Mouse (Mus musculus) MEL (cell line): ENCODE measurements around the gene Ppfia4. TPM values are rescaled to one million over a fixed set of nuclear protein-coding genes. Genes with fewer than 3 reads are reported as not detected.

ENCODE experiments used
- DNase-seq: peaks from one replicate; pipeline ENCODE4 v3.0.0; 2011; ENCODE audit warnings: low read depth, low spot score
- H3K27ac ChIP-seq: 2 replicates; pipeline ENCODE4 v1.5.1; 2012; ENCODE audit warnings: low read depth, mild to moderate bottlenecking, control low read depth, low read length, moderate library complexity; ENCODE audit not compliant: control insufficient read depth
- H3K27me3 ChIP-seq, 2 experiments: fragments of 150-350 bp in 1 of 2; sonication (generic) in 1 of 2; 2 replicates each; pipeline ENCODE4 v1.6.1; 2012; ENCODE audit warnings: low read length in 2 of 2, mild to moderate bottlenecking in 2 of 2, improper control_type of control experiment in 1 of 2, moderate library complexity in 1 of 2; ENCODE audit not compliant: insufficient read depth in 2 of 2, control insufficient read depth in 1 of 2
- H3K36me3 ChIP-seq, 2 experiments: 2 replicates each; pipeline ENCODE4 v1.6.1; 2012 to 2014; ENCODE audit warnings: low read length in 2 of 2, improper control_type of control experiment in 1 of 2, inconsistent platforms in 1 of 2, mild to moderate bottlenecking in 1 of 2; ENCODE audit not compliant: insufficient read depth in 2 of 2, control insufficient read depth in 1 of 2
- H3K4me1 ChIP-seq, 2 experiments: fragments of 150-350 bp in 1 of 2; sonication (generic) in 1 of 2; 2 replicates each; pipeline ENCODE4 v1.6.1; 2012; ENCODE audit warnings: low read length in 2 of 2, improper control_type of control experiment in 1 of 2, mild to moderate bottlenecking in 1 of 2; ENCODE audit not compliant: insufficient read depth in 2 of 2, control insufficient read depth in 1 of 2
- H3K4me3 ChIP-seq, 2 experiments: fragments of 150-350 bp in 1 of 2; sonication (generic) in 1 of 2; 2 replicates each; pipeline ENCODE4 v1.5.1; 2012; ENCODE audit warnings: low read depth in 2 of 2, low read length in 2 of 2, mild to moderate bottlenecking in 2 of 2, moderate library complexity in 2 of 2, control low read depth in 1 of 2, improper control_type of control experiment in 1 of 2; ENCODE audit not compliant: control insufficient read depth in 1 of 2, insufficient read depth in 1 of 2
- H3K79me2 ChIP-seq: 2 replicates; pipeline ENCODE4 v1.6.1; 2012; ENCODE audit warnings: mild to moderate bottlenecking, low read length, moderate library complexity; ENCODE audit not compliant: control insufficient read depth, poor library complexity, insufficient read depth
- H3K9ac ChIP-seq: 2 replicates; pipeline ENCODE4 v1.6.1; 2012; ENCODE audit warnings: low read depth, mild to moderate bottlenecking, control low read depth, low read length, moderate library complexity; ENCODE audit not compliant: control insufficient read depth, poor library complexity, severe bottlenecking
- H3K9me3 ChIP-seq: fragments of 150-350 bp; sonication (generic); replicated peaks from 2 replicates; pipeline ENCODE4 v1.6.1; 2012; ENCODE audit warnings: mild to moderate bottlenecking, low read length, improper control_type of control experiment, moderate library complexity; ENCODE audit not compliant: insufficient read depth
- BHLHE40 ChIP-seq: IDR thresholded peaks from 2 replicates; pipeline ENCODE4 v1.6.1; 2012; ENCODE audit warnings: low read depth, mild to moderate bottlenecking, inconsistent platforms, low read length, improper control_type of control experiment, borderline replicate concordance
- ELF1 ChIP-seq: IDR thresholded peaks from 2 replicates; pipeline ENCODE4 v1.6.1; 2014; ENCODE audit warnings: low read depth, mild to moderate bottlenecking, inconsistent platforms, low read length, improper control_type of control experiment, moderate library complexity
- ETS1 ChIP-seq: IDR thresholded peaks from 2 replicates; pipeline ENCODE4 v1.6.1; 2012; ENCODE audit warnings: low read depth, mild to moderate bottlenecking, inconsistent platforms, low read length, improper control_type of control experiment, moderate library complexity
- GABPA ChIP-seq: IDR thresholded peaks from 2 replicates; pipeline ENCODE4 v1.6.1; 2012; ENCODE audit warnings: low read depth, mild to moderate bottlenecking, inconsistent platforms, low read length, improper control_type of control experiment, moderate library complexity
- GATA1 ChIP-seq: IDR thresholded peaks from 2 replicates; pipeline ENCODE4 v1.6.1; 2011; ENCODE audit warnings: low read depth, low read length, improper control_type of control experiment
- KAT2A ChIP-seq: conservative IDR thresholded peaks from 2 replicates; pipeline ENCODE4 v1.6.1; 2012; ENCODE audit warnings: low read depth, low read length, improper control_type of control experiment, inconsistent platforms
- MAFK ChIP-seq: IDR thresholded peaks from 2 replicates; pipeline ENCODE4 v1.6.1; 2011; ENCODE audit warnings: low read depth, mild to moderate bottlenecking, low read length, improper control_type of control experiment, borderline replicate concordance
- MXI1 ChIP-seq: IDR thresholded peaks from 2 replicates; pipeline ENCODE4 v1.6.1; 2011; ENCODE audit warnings: mild to moderate bottlenecking, low read depth, low read length, improper control_type of control experiment
- MYB ChIP-seq: IDR thresholded peaks from 2 replicates; pipeline ENCODE4 v1.6.1; 2011; ENCODE audit warnings: mild to moderate bottlenecking, low read depth, low read length, improper control_type of control experiment
- MYC ChIP-seq: IDR thresholded peaks from 2 replicates; pipeline ENCODE4 v1.6.1; 2011; ENCODE audit warnings: low read depth, mild to moderate bottlenecking, low read length, improper control_type of control experiment, moderate library complexity
- POLR2A ChIP-seq, 2 experiments: IDR thresholded peaks; 2 replicates each; pipeline ENCODE4 v1.6.1; 2011 to 2012; ENCODE audit warnings: low read length in 2 of 2, mild to moderate bottlenecking in 2 of 2, control low read depth in 1 of 2, improper control_type of control experiment in 1 of 2, low read depth in 1 of 2, moderate library complexity in 1 of 2; ENCODE audit not compliant: control insufficient read depth in 1 of 2, insufficient read depth in 1 of 2, poor library complexity in 1 of 2
- POLR2AphosphoS5 ChIP-seq: IDR thresholded peaks from 2 replicates; pipeline ENCODE4 v1.6.1; 2012; ENCODE audit warnings: low read depth, borderline replicate concordance, mild to moderate bottlenecking, inconsistent platforms, low read length, moderate library complexity, mixed read lengths
- RAD21 ChIP-seq: IDR thresholded peaks from 2 replicates; pipeline ENCODE4 v1.6.1; 2011; ENCODE audit warnings: mild to moderate bottlenecking, low read depth, low read length, improper control_type of control experiment
- TAL1 ChIP-seq: IDR thresholded peaks from 2 replicates; pipeline ENCODE4 v1.6.1; 2012; ENCODE audit warnings: mild to moderate bottlenecking, inconsistent platforms, low read length, moderate library complexity, mixed read lengths
- USF1 ChIP-seq: IDR thresholded peaks from 2 replicates; pipeline ENCODE4 v1.6.1; 2014; ENCODE audit warnings: low read depth, mild to moderate bottlenecking, inconsistent platforms, low read length, improper control_type of control experiment, moderate library complexity
- USF2 ChIP-seq, 2 experiments: IDR thresholded peaks; 2 replicates each; pipeline ENCODE4 v1.6.1; 2011 to 2012; ENCODE audit warnings: improper control_type of control experiment in 2 of 2, low read length in 2 of 2, borderline replicate concordance in 1 of 2, inconsistent platforms in 1 of 2, low read depth in 1 of 2, mild to moderate bottlenecking in 1 of 2; ENCODE audit not compliant: insufficient read depth in 1 of 2
- ZKSCAN1 ChIP-seq: IDR thresholded peaks from 2 replicates; pipeline ENCODE4 v1.6.1; 2012; ENCODE audit warnings: low read depth, mild to moderate bottlenecking, inconsistent platforms, low read length, improper control_type of control experiment, moderate library complexity
- ZMIZ1 ChIP-seq: IDR thresholded peaks from 2 replicates; pipeline ENCODE4 v1.6.1; 2012; ENCODE audit warnings: low read depth, mild to moderate bottlenecking, inconsistent platforms, low read length, improper control_type of control experiment, moderate library complexity
- polyA plus RNA-seq, 2 experiments: library from polyadenylated mRNA; stranded (reverse) in 1 of 2; unstranded in 1 of 2; fragments of >175 nt in 1 of 2; fragments of >200 nt in 1 of 2; gene quantifications; 2 replicates each; pipeline versions ENCODE4 v1.2.1 to v1.2.4; 2012; ENCODE audit warnings: low replicate concordance in 2 of 2, low read depth in 1 of 2; ENCODE audit not compliant: insufficient read length in 2 of 2, insufficient read depth in 1 of 2, missing spikeins in 1 of 2
- total RNA-seq: library from RNA; depleted of rRNA; stranded (reverse); fragments of 300-350 nt; gene quantifications from 2 replicates; pipeline ENCODE4 v1.2.3, GENCODE M21; 2012

The Ppfia4 gene
- total and polyA plus RNA-seq, 3 experiments, result 0.11 TPM; not detected in 2

GRCm38 (mm10) chr1:134357461-134357860 is 24.7 kb upstream of the Ppfia4 start:
- H3K4me3 ChIP-seq, result no peak overlapping the region
- H3K4me1 ChIP-seq, result peaks cover 0 to 3% of the 10 kb centered on the region in 2 experiments; a peak in 1 of 4 replicates
- H3K36me3 ChIP-seq, result peaks cover 7 to 13% of the 10 kb centered on the region in 2 experiments
- TF ChIP-seq POLR2AphosphoS5 (no peak), ETS1 (no peak), GABPA (no peak)
- H3K9me3 ChIP-seq, result no peaks in the 10 kb centered on the region
- no peak overlapping the region for H3K27ac ChIP-seq
- H3K79me2 ChIP-seq, result peaks cover 12% of the 10 kb centered on the region
- DNase-seq, result no peak
- H3K9ac ChIP-seq, result no peak overlapping the region
- H3K27me3 ChIP-seq, result no peaks in the 10 kb centered on the region

GRCm38 (mm10) chr1:134353326-134353725 is 20.6 kb upstream of the Ppfia4 start:
- Histone ChIP-seq H3K9me3 (no peaks in the 10 kb centered on the region), H3K27me3 (no peaks in the 10 kb centered on the region), H3K36me3 (peaks cover 2 to 17% of the 10 kb centered on the region in 2 experiments), H3K79me2 (no peaks in the 10 kb centered on the region), H3K9ac (no peak overlapping the region), H3K4me3 (no peak overlapping the region), H3K4me1 (no peaks in the 10 kb centered on the region), H3K27ac (no peak overlapping the region)
- no peak for TF ChIP-seq RAD21
- TF ChIP-seq GATA1, result no peak
- no peak for TF ChIP-seq TAL1
- TF ChIP-seq ZKSCAN1, result no peak
- no peak for TF ChIP-seq MYB
- TF ChIP-seq USF2 (IDR thresholded peaks at IDR 0.05; ENCODE audit: borderline replicate concordance in 1 of 2, insufficient read depth in 1 of 2, low read depth in 1 of 2, low read length in 2 of 2), result no peak
- no peak for TF ChIP-seq BHLHE40
- no peak for TF ChIP-seq USF1
- TF ChIP-seq ELF1, result no peak
- no peak for TF ChIP-seq ZMIZ1
- TF ChIP-seq MAFK, result no peak
- no peak for TF ChIP-seq POLR2A (IDR thresholded peaks at IDR 0.05; ENCODE audit: control insufficient read depth in 1 of 2, insufficient read depth in 1 of 2, low read depth in 1 of 2, low read length in 2 of 2, poor library complexity in 1 of 2)
- TF ChIP-seq MYC, result no peak
- no peak for TF ChIP-seq POLR2AphosphoS5
- no peak for TF ChIP-seq KAT2A
- no peak for TF ChIP-seq MXI1
- no peak for DNase-seq
